Mouse (Mus musculus) embryonic facial prominence, embryonic 15.5 days (tissue): ENCODE data around the gene Zfp428. TPM values are rescaled to one million over a fixed set of nuclear protein-coding genes. Genes with fewer than 3 reads are reported as not detected.

ENCODE experiments used
- ATAC-seq: fragments of 200-750 bp; cut with Nextera tagmentation; 2 replicates; pipeline ENCODE4 v1.8.0; 2017; ENCODE audit warnings: low read depth, moderate TSS enrichment; ENCODE audit not compliant: insufficient number of reproducible peaks, low FRiP score, low TSS enrichment
- H3K27ac ChIP-seq: fragments of 300-500 bp; sonication (generic); replicated peaks from 2 replicates; pipeline ENCODE4 v1.5.1; 2015; ENCODE audit warnings: mild to moderate bottlenecking, inconsistent platforms
- H3K27me3 ChIP-seq: fragments of 300-500 bp; sonication (generic); 2 replicates; pipeline ENCODE4 v1.6.1; 2015; ENCODE audit warnings: inconsistent platforms
- H3K36me3 ChIP-seq: fragments of 300-500 bp; sonication (generic); 2 replicates; pipeline ENCODE4 v1.6.1; 2015; ENCODE audit warnings: mild to moderate bottlenecking, inconsistent platforms
- H3K4me1 ChIP-seq: fragments of 300-500 bp; sonication (generic); 2 replicates; pipeline ENCODE4 v1.6.1; 2015; ENCODE audit warnings: inconsistent platforms
- H3K4me2 ChIP-seq: fragments of 300-500 bp; sonication (generic); replicated peaks from 2 replicates; pipeline ENCODE4 v1.6.1; 2015; ENCODE audit warnings: mild to moderate bottlenecking, inconsistent platforms
- H3K4me3 ChIP-seq: fragments of 300-500 bp; sonication (generic); replicated peaks from 2 replicates; pipeline ENCODE4 v1.5.1; 2015; ENCODE audit warnings: mild to moderate bottlenecking, inconsistent platforms
- H3K9ac ChIP-seq: fragments of 300-500 bp; sonication (generic); 2 replicates; pipeline ENCODE4 v1.6.1; 2015; ENCODE audit warnings: inconsistent platforms
- H3K9me3 ChIP-seq: fragments of 300-500 bp; sonication (generic); replicated peaks from 2 replicates; pipeline ENCODE4 v1.6.1; 2016; ENCODE audit warnings: inconsistent platforms
- WGBS: fragments of 180-500 bp; shearing (Covaris S2); methylation state at CpG from one replicate; pipeline ENCODE4 v1.1.7; 2015; 5-methylcytosine and 5-hydroxymethylcytosine counted together
- polyA plus RNA-seq: library from polyadenylated mRNA; unstranded; fragments of >200 nt; fragmentation: Nextera tagmentation; extraction: Ambion mirVana; gene quantifications from 2 replicates; pipeline ENCODE4 v1.2.1, GENCODE M21; 2015

Zfp428 gene
- polyA plus RNA-seq = 65.9 and 69.2 TPM in 2 replicates

DNA sequence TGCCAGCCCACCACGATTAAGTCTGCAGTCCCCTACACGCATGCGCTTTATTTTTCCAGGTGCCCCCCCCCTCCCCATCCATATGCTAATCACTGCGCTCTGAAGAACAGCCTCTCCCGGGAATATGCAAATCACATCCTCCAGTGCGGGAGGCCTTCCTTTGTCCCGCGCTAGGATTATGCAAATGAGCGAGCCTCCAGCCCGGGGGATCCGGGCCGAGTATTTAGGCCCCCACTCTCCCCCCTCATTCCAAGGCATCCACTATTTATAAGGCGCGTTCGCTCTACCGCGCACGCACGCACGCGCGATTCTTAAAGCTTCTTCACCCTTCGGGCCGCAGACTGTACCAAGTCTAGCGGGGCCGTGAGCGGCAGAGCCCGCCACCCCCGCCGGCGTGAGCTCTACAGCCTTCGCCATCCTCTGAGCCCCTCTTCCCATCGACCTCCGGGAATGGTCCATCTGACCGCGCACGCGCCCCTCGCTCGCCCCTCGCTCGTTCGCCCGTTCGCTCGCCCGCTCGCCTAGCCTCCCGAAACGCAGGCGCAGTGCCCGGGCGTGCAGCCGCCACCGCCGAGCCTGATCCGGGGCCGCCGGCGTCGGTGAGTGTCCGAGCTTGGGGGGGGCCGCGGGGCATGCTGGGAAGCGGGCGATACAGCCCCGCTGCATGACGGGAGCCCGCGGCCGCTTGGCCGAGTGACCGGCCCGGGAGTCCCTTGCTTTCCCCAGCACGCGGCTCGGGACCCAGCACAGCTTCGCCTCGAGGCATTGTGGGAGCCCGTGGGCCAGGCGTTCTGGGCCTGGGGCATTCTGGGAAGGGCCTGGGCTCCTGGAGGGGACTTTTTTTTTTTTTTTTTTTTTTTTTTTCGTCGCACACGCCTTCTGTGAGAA, at the start of gene Zfp428:
Gene Zfp428, plus strand, starts transcription at position 169 of the 888 bp plus-strand sequence.
- Histone ChIP-seq H3K27me3 (no peaks in the 10 kb centered on the region), H3K9ac (peak within 1 kb of the TSS; percentile 91), H3K4me1 (peaks cover 39% of the 10 kb centered on the region), H3K9me3 (no peaks in the 10 kb centered on the region), H3K4me2 (peak within 1 kb of the TSS; percentile 71), H3K4me3 (peak within 1 kb of the TSS; percentile 73), H3K27ac (peak within 1 kb of the TSS; percentile 99), H3K36me3 (peaks cover 9% of the 10 kb centered on the region; the same call in 1 of the 2 replicates)
- under 1% methylated on average over 84 of the region's 84 CpGs for whole genome bisulfite sequencing
- peak; percentile 84 for ATAC-seq

DNA sequence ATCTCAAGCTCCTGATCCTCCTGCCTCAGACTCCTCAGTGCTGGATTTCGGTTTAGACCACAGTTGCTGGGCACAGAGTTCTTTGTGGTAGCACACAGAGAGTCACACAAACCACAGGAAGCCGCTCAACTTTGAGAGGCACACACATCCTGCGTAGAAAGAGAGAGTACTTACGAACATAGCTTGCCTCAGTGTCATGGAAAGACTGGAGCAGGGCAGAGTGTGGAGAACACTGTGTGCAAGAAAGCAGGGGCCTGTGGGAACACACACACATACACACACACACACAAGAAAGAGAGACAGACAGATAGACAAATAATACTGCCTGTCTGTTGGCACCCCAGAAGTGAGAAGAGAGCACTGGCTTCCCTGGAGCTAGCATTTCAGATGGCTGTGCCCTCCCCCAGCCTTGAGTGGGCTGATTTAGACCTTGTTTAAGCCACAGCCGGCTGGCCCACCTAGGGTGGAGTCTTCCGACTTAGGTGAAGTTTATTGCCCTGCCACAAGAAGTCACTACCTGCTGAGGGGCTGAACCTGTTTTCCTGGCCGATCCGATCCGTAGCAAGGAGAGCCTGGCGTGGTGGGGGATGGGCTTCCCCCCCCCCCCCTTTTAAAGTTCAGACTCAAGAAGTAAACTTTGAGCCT, 49.0 kb upstream of the Zfp428 start:
- ATAC-seq = no peak
- peaks cover 18% of the 10 kb centered on the region for H3K4me1 ChIP-seq
- H3K9ac ChIP-seq = no peak overlapping the region
- H3K36me3 ChIP-seq = no peaks in the 10 kb centered on the region
- H3K4me2 ChIP-seq = no peak overlapping the region
- no peaks in the 10 kb centered on the region for H3K9me3 ChIP-seq
- no peak overlapping the region; the same call in 1 of the 2 replicates for H3K27ac ChIP-seq
- H3K4me3 ChIP-seq = no peak overlapping the region
- H3K27me3 ChIP-seq = 0 out of 2 replicates have a peak, but pooled peaks cover 4% of the 10 kb centered on the region
- 59% methylated on average over 10 of the region's 10 CpGs for WGBS

DNA sequence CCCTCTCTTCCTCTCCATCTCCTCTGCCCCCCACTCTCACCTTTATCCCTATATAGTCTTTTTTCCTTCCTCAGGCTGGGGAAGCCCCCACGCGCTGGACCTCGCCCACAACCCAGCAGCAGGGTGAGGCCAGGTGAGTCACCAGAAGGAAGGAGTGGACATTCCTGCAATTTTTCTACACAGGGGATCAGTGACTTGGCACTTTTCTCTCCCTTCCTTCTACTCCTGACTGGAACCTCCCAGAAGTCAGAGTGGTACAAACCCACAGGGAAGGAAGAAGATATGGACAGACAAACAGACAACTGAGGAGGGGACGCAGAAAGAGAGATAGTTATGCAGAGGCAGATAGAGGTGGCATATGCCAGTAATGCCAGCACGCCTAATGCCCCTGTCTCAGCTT, 47.4 kb upstream of the Zfp428 start:
- Histone ChIP-seq H3K4me1 (peaks cover 23% of the 10 kb centered on the region), H3K4me2 (no peak overlapping the region), H3K4me3 (no peak overlapping the region), H3K27me3 (0 out of 2 replicates have a peak, but pooled peaks cover 4% of the 10 kb centered on the region), H3K9me3 (no peaks in the 10 kb centered on the region), H3K9ac (no peak overlapping the region), H3K27ac (no peak overlapping the region), H3K36me3 (no peaks in the 10 kb centered on the region)
- WGBS = 71% methylated on average over 5 of the region's 5 CpGs
- ATAC-seq = no peak

DNA sequence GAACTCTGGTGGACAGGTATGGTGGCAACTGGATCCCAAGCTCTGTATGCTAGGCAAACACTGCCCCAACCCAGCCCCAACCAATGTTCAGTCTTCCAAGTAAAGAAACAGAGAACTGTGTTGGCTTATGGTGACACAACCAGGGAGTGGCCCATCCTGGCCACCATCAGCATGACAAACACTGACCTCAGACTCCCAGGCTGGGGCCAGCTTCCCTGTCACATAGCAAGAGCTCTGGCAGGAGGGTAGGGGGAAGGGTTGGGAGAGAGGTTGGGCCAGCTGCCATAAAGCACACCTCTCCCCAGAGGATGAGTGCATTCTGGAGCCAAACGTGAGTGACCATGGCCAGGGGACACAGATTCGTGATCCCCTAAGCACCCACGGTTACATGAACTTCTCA, 47.0 kb upstream of the Zfp428 start:
- Histone ChIP-seq H3K4me2 (no peak overlapping the region), H3K36me3 (no peaks in the 10 kb centered on the region), H3K4me3 (no peak overlapping the region), H3K27me3 (0 out of 2 replicates have a peak, but pooled peaks cover 4% of the 10 kb centered on the region), H3K27ac (no peak overlapping the region), H3K9me3 (no peaks in the 10 kb centered on the region), H3K4me1 (peaks cover 23% of the 10 kb centered on the region), H3K9ac (no peak overlapping the region)
- ATAC-seq = no peak
- WGBS = 64% methylated on average over 3 of the region's 3 CpGs

DNA sequence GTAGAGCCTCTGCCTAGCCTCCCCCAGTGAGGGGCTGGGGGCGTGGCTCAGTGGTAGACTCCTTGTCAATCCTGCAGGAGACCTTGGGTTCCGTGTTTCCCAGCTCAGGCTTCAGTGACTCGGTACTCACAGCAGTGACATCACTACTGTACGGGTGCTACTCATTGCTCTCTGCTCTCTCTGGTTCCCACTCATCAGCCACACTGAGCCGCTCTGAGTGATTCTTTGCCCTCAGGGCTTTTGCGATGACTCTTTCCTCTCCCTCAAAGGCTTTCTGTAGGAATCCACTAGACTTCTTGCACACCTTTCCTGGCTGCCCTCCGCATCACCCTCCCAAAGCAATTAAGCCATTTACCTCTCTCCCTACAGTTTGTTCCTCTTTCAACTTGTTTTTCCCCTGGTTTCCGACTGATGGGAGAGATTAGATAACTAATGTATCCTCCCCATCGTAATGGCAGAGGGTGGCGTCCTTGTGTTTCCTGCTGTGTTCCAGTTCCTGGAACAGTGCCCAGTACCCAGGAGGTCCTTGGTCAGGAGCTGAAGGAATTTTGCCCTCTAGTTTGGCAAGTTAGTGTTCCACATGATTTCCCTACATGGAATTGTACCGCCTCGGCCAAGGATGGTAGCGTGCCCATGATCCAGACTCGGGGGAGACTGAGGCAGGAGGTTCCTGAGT, 45.3 kb upstream of the Zfp428 start:
- no peak overlapping the region for H3K4me3 ChIP-seq
- H3K9me3 ChIP-seq = no peaks in the 10 kb centered on the region
- no peaks in the 10 kb centered on the region for H3K36me3 ChIP-seq
- H3K4me1 ChIP-seq = peaks cover 23% of the 10 kb centered on the region
- 0 out of 2 replicates have a peak, but pooled peaks cover 4% of the 10 kb centered on the region for H3K27me3 ChIP-seq
- H3K9ac ChIP-seq = no peak overlapping the region
- H3K27ac ChIP-seq = no peak overlapping the region
- 54% methylated on average over 14 of the region's 14 CpGs for WGBS
- ATAC-seq = no peak
- H3K4me2 ChIP-seq = no peak overlapping the region

DNA sequence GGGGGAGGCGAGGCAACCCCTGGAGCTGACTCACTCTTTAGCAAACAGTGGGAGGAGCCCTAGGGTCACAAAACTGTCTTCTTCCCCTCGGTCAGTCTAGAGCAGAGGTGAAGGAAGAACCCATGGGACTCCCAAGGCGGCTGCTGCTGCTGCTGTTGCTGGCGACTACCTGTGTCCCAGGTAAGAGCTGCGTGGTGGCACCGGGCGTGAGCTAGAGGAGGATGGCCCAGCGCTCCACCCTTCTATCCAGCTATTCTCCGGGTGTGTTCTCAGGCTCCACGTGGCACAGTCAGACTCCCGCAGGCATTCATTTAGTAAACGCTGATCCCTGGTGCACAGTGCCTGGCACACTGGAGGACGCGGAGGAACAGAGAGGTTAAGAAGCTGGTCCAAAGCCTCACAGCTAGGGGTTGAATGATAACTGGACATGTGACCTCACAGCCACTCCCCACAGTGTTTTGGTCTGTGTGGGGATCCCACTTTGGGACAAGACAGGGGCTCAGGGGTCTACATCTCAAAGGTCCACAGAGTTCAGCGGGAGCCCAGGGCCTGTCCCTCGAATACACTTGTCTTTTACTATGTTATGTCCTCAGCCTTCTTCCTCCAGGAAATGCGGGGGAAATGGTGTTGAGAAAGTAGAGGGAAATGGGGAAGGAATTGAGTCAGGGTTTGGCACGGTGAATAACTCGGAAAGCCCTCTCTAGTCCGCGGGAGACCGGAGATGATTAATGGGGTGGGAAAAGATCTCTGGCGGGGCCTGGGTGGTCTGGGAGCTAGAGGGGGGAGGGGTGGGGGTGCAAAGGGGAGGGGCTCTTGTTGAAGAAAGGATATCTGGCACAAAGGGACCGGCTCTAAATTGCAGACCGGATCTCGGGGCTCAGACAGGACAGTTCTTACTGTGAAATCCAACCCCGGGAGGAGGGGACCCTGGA, 44.2 kb upstream of the Zfp428 start, which contains the start of gene Plaur:
Gene Plaur, plus strand, starts transcription at position 97 of the 932 bp plus-strand sequence.
- Histone ChIP-seq H3K27ac (0 out of 2 replicates have a peak within 1 kb of the TSS, but pooled peaks have one; percentile 1), H3K4me3 (peak within 1 kb of the TSS; percentile 34), H3K9ac (no peak within 1 kb of the TSS), H3K4me2 (peak within 1 kb of the TSS; percentile 49), H3K9me3 (no peaks in the 10 kb centered on the region), H3K36me3 (no peaks in the 10 kb centered on the region), H3K4me1 (peaks cover 23% of the 10 kb centered on the region), H3K27me3 (0 out of 2 replicates have a peak, but pooled peaks cover 4% of the 10 kb centered on the region)
- ATAC-seq = peak; percentile 48
- 6% methylated on average over 27 of the region's 27 CpGs for WGBS

DNA sequence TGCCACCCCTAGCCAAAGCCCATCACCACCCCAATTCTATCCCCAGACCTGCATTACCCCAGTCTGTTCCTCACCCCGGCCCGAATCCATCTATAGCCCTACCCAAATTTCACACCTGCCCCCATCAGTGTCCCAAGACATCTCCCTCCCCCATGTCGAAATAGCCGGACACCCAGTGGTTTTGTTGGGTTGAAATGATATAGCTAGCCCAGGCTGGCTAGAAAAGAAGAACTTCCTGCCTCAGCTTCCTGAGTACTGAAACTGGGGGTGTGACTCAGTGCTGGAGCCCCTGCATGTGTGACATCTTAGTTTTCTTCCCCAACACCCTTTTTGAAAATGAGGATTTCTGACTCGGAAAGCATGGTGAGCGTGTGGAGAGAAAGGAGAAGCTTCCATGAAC, 40.0 kb upstream of the Zfp428 start:
- Histone ChIP-seq H3K27ac (no peak overlapping the region), H3K36me3 (no peaks in the 10 kb centered on the region), H3K9me3 (0 out of 2 replicates have a peak, but pooled peaks cover 9% of the 10 kb centered on the region), H3K4me1 (peaks cover 13% of the 10 kb centered on the region), H3K4me3 (no peak overlapping the region), H3K4me2 (no peak overlapping the region), H3K9ac (no peak overlapping the region), H3K27me3 (no peaks in the 10 kb centered on the region)
- WGBS = 85% methylated on average over 6 of the region's 6 CpGs
- no peak for ATAC-seq

DNA sequence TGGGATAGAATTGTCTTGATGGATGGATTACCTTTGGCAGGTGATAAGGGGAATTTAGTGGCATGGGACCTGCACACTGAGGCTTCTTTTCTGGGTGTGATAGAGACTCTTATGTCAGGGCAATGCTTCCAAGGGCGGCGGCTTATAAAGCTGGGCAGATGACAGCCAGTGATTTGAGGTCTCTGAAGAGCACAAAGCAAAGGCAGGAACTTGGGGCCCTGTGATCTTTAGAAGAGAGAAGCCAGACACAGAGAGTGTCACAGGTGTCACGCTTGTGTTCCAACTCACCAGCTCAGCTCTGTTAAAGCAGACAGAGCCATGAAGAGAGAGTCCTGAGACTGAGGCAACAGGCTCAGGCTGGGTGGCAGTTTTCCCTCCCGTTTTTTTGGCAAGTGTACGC, 38.9 kb upstream of the Zfp428 start:
- 74% methylated on average over 5 of the region's 5 CpGs for WGBS
- H3K4me2 ChIP-seq = no peak overlapping the region

DNA sequence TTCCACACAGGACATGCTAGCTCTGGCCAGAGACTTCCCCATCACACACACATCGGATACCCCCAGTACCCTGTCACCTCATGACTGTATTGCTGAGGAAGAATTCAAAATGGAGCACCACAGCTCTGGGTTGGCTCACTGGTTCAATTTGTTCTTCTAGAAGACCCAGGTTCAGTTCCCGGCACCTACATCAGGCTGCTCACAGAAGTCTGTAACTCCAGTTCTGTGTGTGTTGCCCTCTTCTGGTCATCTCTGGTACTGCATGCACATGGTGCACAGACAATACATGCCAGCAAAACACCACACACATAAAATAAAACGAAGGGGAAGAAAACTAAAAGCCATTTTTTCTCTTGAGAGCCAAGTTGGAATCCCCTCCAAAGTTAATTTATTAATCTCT, 37.7 kb upstream of the Zfp428 start:
- no peak for ATAC-seq
- WGBS = 82% methylated on average over 3 of the region's 3 CpGs
- no peak overlapping the region for H3K9ac ChIP-seq

More for the DNA sequence above, 38.9 kb upstream of the Zfp428 start:
- Histone ChIP-seq H3K4me3 (no peak overlapping the region), H3K4me1 (peaks cover 5% of the 10 kb centered on the region), H3K27me3 (no peaks in the 10 kb centered on the region), H3K9me3 (0 out of 2 replicates have a peak, but pooled peaks cover 9% of the 10 kb centered on the region), H3K36me3 (no peaks in the 10 kb centered on the region), H3K27ac (no peak overlapping the region), H3K9ac (no peak overlapping the region)
- ATAC-seq = no peak

DNA sequence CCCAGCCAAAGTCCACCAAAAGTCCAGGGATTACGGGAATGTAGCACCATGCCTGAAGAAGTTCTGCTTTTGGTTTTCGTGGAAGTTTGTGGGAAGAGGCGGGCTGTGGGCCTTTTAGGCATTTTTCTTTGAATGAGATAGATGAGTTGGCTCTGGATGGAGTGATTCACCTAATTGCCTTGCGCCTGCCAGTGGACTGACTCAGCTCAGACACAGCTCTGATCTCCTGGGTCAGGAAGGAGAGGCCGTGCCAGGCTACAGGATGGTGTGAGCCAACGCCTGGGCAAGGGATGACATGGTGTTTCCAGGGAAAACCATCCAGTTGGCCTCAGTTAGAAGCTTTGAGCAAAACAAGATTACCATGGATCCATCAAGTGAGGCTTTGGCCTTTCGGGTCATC, 36.5 kb upstream of the Zfp428 start:
- no peaks in the 10 kb centered on the region for H3K27me3 ChIP-seq
- 0 out of 2 replicates have a peak, but pooled peaks cover 9% of the 10 kb centered on the region for H3K9me3 ChIP-seq
- H3K36me3 ChIP-seq = no peaks in the 10 kb centered on the region
- no peak overlapping the region for H3K4me3 ChIP-seq
- WGBS = 94% methylated on average over 7 of the region's 7 CpGs
- no peak overlapping the region for H3K9ac ChIP-seq
- ATAC-seq = no peak
- H3K4me1 ChIP-seq = peaks cover 9% of the 10 kb centered on the region
- no peak overlapping the region for H3K27ac ChIP-seq
- H3K4me2 ChIP-seq = no peak overlapping the region

More for the DNA sequence above, 37.7 kb upstream of the Zfp428 start:
- Histone ChIP-seq H3K4me3 (no peak overlapping the region), H3K4me1 (no peaks in the 10 kb centered on the region; the same call in 1 of the 2 replicates), H3K4me2 (no peak overlapping the region), H3K27me3 (no peaks in the 10 kb centered on the region), H3K27ac (no peak overlapping the region), H3K9me3 (0 out of 2 replicates have a peak, but pooled peaks cover 9% of the 10 kb centered on the region), H3K36me3 (no peaks in the 10 kb centered on the region)
